Mouse (Mus musculus): Measurements from ENCODE around the gene Krt72. TPM values are rescaled to one million over a fixed set of nuclear protein-coding genes. Genes with fewer than 3 reads are reported as not detected.

The Krt72 gene
- polyA plus RNA-seq, 1 experiment from 2014 or later: not detected

- Histone ChIP-seq H3K9me3 (ENCODE audit: control insufficient read depth, low read length) (no peaks in the 10 kb centered on the region), H3K4me3 (ENCODE audit: low read depth, low read length) (no peak overlapping the region), H3K4me1 (ENCODE audit: control insufficient read depth, insufficient read depth, low read length) (no peaks in the 10 kb centered on the region; the same call in 1 of the 2 replicates), H3K36me3 (ENCODE audit: control insufficient read depth, insufficient read depth, low read length) (no peaks in the 10 kb centered on the region), H3K9ac (ENCODE audit: low read length) (no peak overlapping the region), H3K27ac (ENCODE audit: low read depth, low read length) (no peak overlapping the region), H3K27me3 (ENCODE audit: control insufficient read depth, insufficient read depth, low read length) (no peaks in the 10 kb centered on the region), H3K4me2 (no peak overlapping the region)
- WGBS: 84% methylated on average over 10 of the region's 10 CpGs
- no peak for DNase-seq (ENCODE audit: low spot score, missing footprints)
- ATAC-seq (ENCODE audit: low FRiP score): no peak
Observed at GRCm38 (mm10) chr15:101773420-101773819, 12.8 kb downstream of the Krt72 start.

GRCm38 (mm10) chr15:101772711-101773081, 13.6 kb downstream of the Krt72 start:
- ATAC-seq (ENCODE audit: low FRiP score) (peak; percentile 73), DNase-seq (ENCODE audit: low spot score, missing footprints) (peak; percentile 100)
- Histone ChIP-seq H3K27ac (ENCODE audit: low read depth, low read length) (no peak overlapping the region), H3K27me3 (ENCODE audit: control insufficient read depth, insufficient read depth, low read length) (no peaks in the 10 kb centered on the region), H3K9me3 (ENCODE audit: control insufficient read depth, low read length) (no peaks in the 10 kb centered on the region), H3K4me1 (ENCODE audit: control insufficient read depth, insufficient read depth, low read length) (no peaks in the 10 kb centered on the region; the same call in 1 of the 2 replicates), H3K4me3 (ENCODE audit: low read depth, low read length) (no peak overlapping the region), H3K4me2 (no peak overlapping the region), H3K36me3 (ENCODE audit: control insufficient read depth, insufficient read depth, low read length) (no peaks in the 10 kb centered on the region), H3K9ac (ENCODE audit: low read length) (peak overlapping the region; percentile 24; the same call in 1 of the 2 replicates)
- WGBS: 8% methylated on average over 5 of the region's 5 CpGs

- 76% methylated on average over 5 of the region's 5 CpGs for WGBS
- Histone ChIP-seq H3K9ac (ENCODE audit: low read length) (peak overlapping the region; percentile 24; the same call in 1 of the 2 replicates), H3K9me3 (ENCODE audit: control insufficient read depth, low read length) (no peaks in the 10 kb centered on the region), H3K4me2 (no peak overlapping the region), H3K27me3 (ENCODE audit: control insufficient read depth, insufficient read depth, low read length) (no peaks in the 10 kb centered on the region), H3K36me3 (ENCODE audit: control insufficient read depth, insufficient read depth, low read length) (no peaks in the 10 kb centered on the region), H3K4me1 (ENCODE audit: control insufficient read depth, insufficient read depth, low read length) (no peaks in the 10 kb centered on the region; the same call in 1 of the 2 replicates), H3K27ac (ENCODE audit: low read depth, low read length) (no peak overlapping the region), H3K4me3 (ENCODE audit: low read depth, low read length) (no peak overlapping the region)
- ATAC-seq (ENCODE audit: low FRiP score) (peak; percentile 24; the same call in 1 of the 2 replicates), DNase-seq (ENCODE audit: low spot score, missing footprints) (peak; percentile 90)
Observed at GRCm38 (mm10) chr15:101772080-101772710, 14.1 kb downstream of the Krt72 start.

- H3K9ac ChIP-seq (ENCODE audit: low read length): no peak overlapping the region
- H3K27ac ChIP-seq (ENCODE audit: low read depth, low read length): no peak overlapping the region
- H3K4me3 ChIP-seq (ENCODE audit: low read depth, low read length): no peak overlapping the region
- H3K4me1 ChIP-seq (ENCODE audit: control insufficient read depth, insufficient read depth, low read length): no peaks in the 10 kb centered on the region; the same call in 1 of the 2 replicates
- no peaks in the 10 kb centered on the region for H3K27me3 ChIP-seq (ENCODE audit: control insufficient read depth, insufficient read depth, low read length)
- DNase-seq (ENCODE audit: low spot score, missing footprints) (no peak), ATAC-seq (ENCODE audit: low FRiP score) (no peak)
- H3K4me2 ChIP-seq: no peak overlapping the region
- WGBS: 51% methylated on average over 8 of the region's 8 CpGs
- H3K36me3 ChIP-seq (ENCODE audit: control insufficient read depth, insufficient read depth, low read length): no peaks in the 10 kb centered on the region
- H3K9me3 ChIP-seq (ENCODE audit: control insufficient read depth, low read length): no peaks in the 10 kb centered on the region
Observed at GRCm38 (mm10) chr15:101770226-101770625, 16.0 kb downstream of the Krt72 start.

- 56% methylated on average over 14 of the region's 14 CpGs for WGBS
Observed at GRCm38 (mm10) chr15:101742711-101743110, 43.5 kb downstream of the Krt72 start, which contains the start of gene Krt71. Gene Krt71, minus strand, starts transcription at chr15:101743109.

GRCm38 (mm10) chr15:101737786-101738185, 48.5 kb downstream of the Krt72 start:
- no peak for ATAC-seq (ENCODE audit: low FRiP score)
- WGBS: 72% methylated on average over 7 of the region's 7 CpGs
- no peaks in the 10 kb centered on the region for H3K27me3 ChIP-seq (ENCODE audit: control insufficient read depth, insufficient read depth, low read length)

More at GRCm38 (mm10) chr15:101742711-101743110, 43.5 kb downstream of the Krt72 start, which contains the start of gene Krt71:
- Histone ChIP-seq H3K4me3 (ENCODE audit: low read depth, low read length) (no peak within 1 kb of the TSS), H3K27ac (ENCODE audit: low read depth, low read length) (no peak within 1 kb of the TSS), H3K4me2 (no peak within 1 kb of the TSS), H3K9me3 (ENCODE audit: control insufficient read depth, low read length) (no peaks in the 10 kb centered on the region), H3K27me3 (ENCODE audit: control insufficient read depth, insufficient read depth, low read length) (no peaks in the 10 kb centered on the region), H3K9ac (ENCODE audit: low read length) (no peak within 1 kb of the TSS), H3K36me3 (ENCODE audit: control insufficient read depth, insufficient read depth, low read length) (no peaks in the 10 kb centered on the region), H3K4me1 (ENCODE audit: control insufficient read depth, insufficient read depth, low read length) (no peaks in the 10 kb centered on the region)
- DNase-seq (ENCODE audit: low spot score, missing footprints) (no peak), ATAC-seq (ENCODE audit: low FRiP score) (no peak)

GRCm38 (mm10) chr15:101730653-101731052, 55.6 kb downstream of the Krt72 start:
- ATAC-seq (ENCODE audit: low FRiP score): no peak
- H3K9me3 ChIP-seq (ENCODE audit: control insufficient read depth, low read length): no peaks in the 10 kb centered on the region
- DNase-seq (ENCODE audit: low spot score, missing footprints): no peak

More at GRCm38 (mm10) chr15:101737786-101738185, 48.5 kb downstream of the Krt72 start:
- no peak for DNase-seq (ENCODE audit: low spot score, missing footprints)
- H3K4me2 ChIP-seq: no peak overlapping the region
- H3K9ac ChIP-seq (ENCODE audit: low read length): no peak overlapping the region
- H3K4me3 ChIP-seq (ENCODE audit: low read depth, low read length): no peak overlapping the region
- no peak overlapping the region for H3K27ac ChIP-seq (ENCODE audit: low read depth, low read length)
- no peaks in the 10 kb centered on the region for H3K4me1 ChIP-seq (ENCODE audit: control insufficient read depth, insufficient read depth, low read length)
- no peaks in the 10 kb centered on the region for H3K9me3 ChIP-seq (ENCODE audit: control insufficient read depth, low read length)
- H3K36me3 ChIP-seq (ENCODE audit: control insufficient read depth, insufficient read depth, low read length): no peaks in the 10 kb centered on the region

More at GRCm38 (mm10) chr15:101730653-101731052, 55.6 kb downstream of the Krt72 start:
- Histone ChIP-seq H3K4me1 (ENCODE audit: control insufficient read depth, insufficient read depth, low read length) (no peaks in the 10 kb centered on the region), H3K4me2 (no peak overlapping the region), H3K36me3 (ENCODE audit: control insufficient read depth, insufficient read depth, low read length) (no peaks in the 10 kb centered on the region), H3K27me3 (ENCODE audit: control insufficient read depth, insufficient read depth, low read length) (no peaks in the 10 kb centered on the region), H3K27ac (ENCODE audit: low read depth, low read length) (no peak overlapping the region), H3K4me3 (ENCODE audit: low read depth, low read length) (no peak overlapping the region), H3K9ac (ENCODE audit: low read length) (no peak overlapping the region)

Other genes with a start within 250 kb of the Krt72 start
- not detected in 2 replicates for gene Krt82, start 235.8 kb downstream of the Krt72 start, polyA plus RNA-seq (2014; fragmentation: Nextera tagmentation; extraction: Ambion mirVana)
- gene Krt90, start 223.5 kb downstream of the Krt72 start, polyA plus RNA-seq (2014; fragmentation: Nextera tagmentation; extraction: Ambion mirVana): 0.30 and 0.50 TPM in 2 replicates
- not detected in 2 replicates for gene Krt75, start 212.6 kb downstream of the Krt72 start, polyA plus RNA-seq (2014; fragmentation: Nextera tagmentation; extraction: Ambion mirVana)
- gene Gm5414, start 158.3 kb downstream of the Krt72 start, polyA plus RNA-seq (2014; fragmentation: Nextera tagmentation; extraction: Ambion mirVana): not detected in 2 replicates
- gene Gm5478, start 139.1 kb downstream of the Krt72 start, polyA plus RNA-seq (2014; fragmentation: Nextera tagmentation; extraction: Ambion mirVana): not detected in 2 replicates
- gene Krt6b, start 106.2 kb downstream of the Krt72 start, polyA plus RNA-seq (2014; fragmentation: Nextera tagmentation; extraction: Ambion mirVana): not detected in 2 replicates
- not detected in 2 replicates for gene Krt6a, start 92.2 kb downstream of the Krt72 start, polyA plus RNA-seq (2014; fragmentation: Nextera tagmentation; extraction: Ambion mirVana)
- 0.34 and 0.51 TPM in 2 replicates for gene Krt5, start 73.6 kb downstream of the Krt72 start, polyA plus RNA-seq (2014; fragmentation: Nextera tagmentation; extraction: Ambion mirVana)
- gene Krt71, start 43.4 kb downstream of the Krt72 start, polyA plus RNA-seq (2014; fragmentation: Nextera tagmentation; extraction: Ambion mirVana): not detected in 2 replicates
- 0.15 and 0.19 TPM in 2 replicates for gene Krt73, start 15.9 kb upstream of the Krt72 start, polyA plus RNA-seq (2014; fragmentation: Nextera tagmentation; extraction: Ambion mirVana)
- gene Krt2, start 31.7 kb upstream of the Krt72 start, polyA plus RNA-seq (2014; fragmentation: Nextera tagmentation; extraction: Ambion mirVana): not detected in 2 replicates
- 1.00 and 1.4 TPM in 2 replicates for gene Krt1, start 64.3 kb upstream of the Krt72 start, polyA plus RNA-seq (2014; fragmentation: Nextera tagmentation; extraction: Ambion mirVana)
- gene Krt77, start 83.2 kb upstream of the Krt72 start, polyA plus RNA-seq (2014; fragmentation: Nextera tagmentation; extraction: Ambion mirVana): not detected in 2 replicates
- gene Krt76, start 106.5 kb upstream of the Krt72 start, polyA plus RNA-seq (2014; fragmentation: Nextera tagmentation; extraction: Ambion mirVana): not detected in 2 replicates
- not detected in 2 replicates for gene Krt4, start 138.3 kb upstream of the Krt72 start, polyA plus RNA-seq (2014; fragmentation: Nextera tagmentation; extraction: Ambion mirVana)
- 0.18 and 0.25 TPM in 2 replicates for gene Krt79, start 153.9 kb upstream of the Krt72 start, polyA plus RNA-seq (2014; fragmentation: Nextera tagmentation; extraction: Ambion mirVana)
- gene Krt78, start 167.8 kb upstream of the Krt72 start, polyA plus RNA-seq (2014; fragmentation: Nextera tagmentation; extraction: Ambion mirVana): not detected in 2 replicates
- gene Krt8, start 218.0 kb upstream of the Krt72 start, polyA plus RNA-seq (2014; fragmentation: Nextera tagmentation; extraction: Ambion mirVana): 9.2 and 10.2 TPM in 2 replicates
- 5.0 and 5.6 TPM in 2 replicates for gene Krt18, start 241.7 kb upstream of the Krt72 start, polyA plus RNA-seq (2014; fragmentation: Nextera tagmentation; extraction: Ambion mirVana)